Mouse (Mus musculus): Measurements from ENCODE around the gene Cep83. TPM values are rescaled to one million over a fixed set of nuclear protein-coding genes. Genes with fewer than 3 reads are reported as not detected.
A peak's percentile ranks its signal among the peaks of the same experiment; 100 is the strongest.
"Not testable (repeated sequence)": the region's sequence is repeated elsewhere in the genome, so short reads cannot be mapped to it uniquely, and the experiment has no call there.

Cep83 gene
- total and polyA plus RNA-seq, 2 experiments from 2014 or later, result 16.1 to 19.2 TPM

DNA sequence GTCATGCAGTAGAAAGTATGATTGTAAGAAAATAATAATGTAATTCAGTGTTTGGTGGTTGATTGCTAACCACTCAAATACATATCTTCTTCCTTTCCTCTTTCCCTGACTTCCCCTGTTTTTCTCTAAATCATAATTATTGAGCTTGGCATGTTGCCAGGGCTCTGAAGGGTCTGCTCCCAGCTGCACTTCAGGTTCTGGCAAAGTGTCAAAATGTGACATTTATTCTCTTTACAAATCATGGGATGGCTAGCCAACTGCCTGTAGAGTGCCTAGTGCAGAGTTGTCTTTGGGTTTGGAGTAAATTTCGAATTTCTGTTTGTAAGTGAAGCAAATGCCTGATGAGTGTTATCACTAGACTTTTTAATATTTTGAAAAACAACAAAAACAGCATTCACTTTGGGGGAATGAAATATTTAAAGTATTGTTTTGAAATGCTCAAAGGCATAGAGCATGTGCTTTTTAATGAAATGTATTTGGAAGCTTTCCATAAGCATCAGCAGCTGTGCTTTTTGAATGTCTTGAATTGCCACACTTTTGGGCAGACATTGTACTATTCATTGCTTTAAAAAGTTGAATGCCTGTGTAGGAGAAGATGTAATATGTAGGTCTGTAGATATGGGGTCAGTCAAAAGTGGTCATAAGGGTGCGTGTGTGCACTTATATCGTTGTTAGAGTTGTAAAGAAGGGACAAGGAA, 21.3 kb downstream of the Cep83 start:
- 70% methylated on average over 3 of the region's 3 CpGs for WGBS

DNA sequence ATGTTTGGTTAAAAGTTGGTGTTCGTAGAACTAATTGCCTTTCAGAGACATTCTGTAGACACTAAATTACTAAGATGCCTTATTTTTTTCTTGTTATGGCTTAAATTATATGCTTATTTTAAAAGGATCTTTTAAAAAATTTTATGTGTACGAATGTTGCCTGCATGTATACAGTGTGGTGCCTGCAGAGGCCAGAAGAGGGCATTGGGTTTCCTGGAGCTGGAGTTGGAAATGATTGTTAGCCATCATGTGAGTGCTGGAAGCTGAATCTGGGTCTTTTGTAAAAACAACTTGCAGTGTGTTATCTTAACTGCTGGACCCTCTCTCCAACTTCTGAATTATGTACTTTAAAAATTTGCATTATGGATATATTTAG, 21.9 kb downstream of the Cep83 start:
- ATAC-seq (ENCODE audit: low FRiP score), result no peak
- Histone ChIP-seq H3K36me3 (ENCODE audit: insufficient read depth, low read length) (no peaks in the 10 kb centered on the region), H3K4me3 (ENCODE audit: low read depth, low read length) (no peak overlapping the region), H3K9ac (replicated peaks; ENCODE audit: low read length, poor library complexity, severe bottlenecking) (no peak overlapping the region), H3K27ac (ENCODE audit: low read depth, low read length) (no peak overlapping the region), H3K4me1 (ENCODE audit: insufficient read depth, low read length) (no peaks in the 10 kb centered on the region), H3K4me2 (ENCODE audit: low read depth, low read length, poor library complexity, severe bottlenecking) (no peak overlapping the region), H3K9me3 (ENCODE audit: low read length) (no peaks in the 10 kb centered on the region), H3K27me3 (ENCODE audit: insufficient read depth, low read length) (no peaks in the 10 kb centered on the region)
- peak; percentile 43 for TF ChIP-seq CTCF (IDR thresholded peaks at IDR 0.05)
- no peak for DNase-seq (ENCODE audit: low spot score)
- 91% methylated on average over 2 of the region's 2 CpGs for WGBS

More for the DNA sequence above, 21.3 kb downstream of the Cep83 start:
- H3K9ac ChIP-seq (replicated peaks; ENCODE audit: low read length, poor library complexity, severe bottlenecking), result no peak overlapping the region
- H3K4me3 ChIP-seq (ENCODE audit: low read depth, low read length), result no peak overlapping the region
- DNase-seq (ENCODE audit: low spot score) (peak; percentile 88), ATAC-seq (ENCODE audit: low FRiP score) (no peak)
- no peaks in the 10 kb centered on the region for H3K27me3 ChIP-seq (ENCODE audit: insufficient read depth, low read length)
- H3K4me2 ChIP-seq (ENCODE audit: low read depth, low read length, poor library complexity, severe bottlenecking), result no peak overlapping the region
- H3K27ac ChIP-seq (ENCODE audit: low read depth, low read length), result no peak overlapping the region
- TF ChIP-seq CTCF (IDR thresholded peaks at IDR 0.05), result no peak
- no peaks in the 10 kb centered on the region for H3K9me3 ChIP-seq (ENCODE audit: low read length)
- H3K36me3 ChIP-seq (ENCODE audit: insufficient read depth, low read length), result no peaks in the 10 kb centered on the region
- H3K4me1 ChIP-seq (ENCODE audit: insufficient read depth, low read length), result no peaks in the 10 kb centered on the region

DNA sequence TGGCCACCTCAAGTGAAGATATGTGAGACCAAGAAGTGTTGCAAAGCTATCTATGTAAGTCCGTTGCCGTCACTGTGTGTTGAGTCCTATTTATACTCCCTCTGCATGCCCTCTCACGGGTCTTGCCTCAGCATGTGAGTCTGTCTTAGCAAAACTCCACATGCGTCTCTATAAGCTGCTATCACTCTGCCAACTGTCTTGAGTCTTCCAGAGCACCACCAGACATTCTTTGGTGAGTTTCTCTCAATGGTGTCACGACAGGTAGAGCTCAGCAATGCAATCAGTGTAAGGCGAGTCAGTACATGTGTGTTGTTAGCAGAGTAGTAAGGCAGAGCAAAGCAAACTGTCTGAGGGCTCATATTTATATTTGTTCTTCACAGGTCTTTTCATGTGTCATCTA, 31.8 kb downstream of the Cep83 start:
- Histone ChIP-seq H3K9ac (replicated peaks; ENCODE audit: low read length, poor library complexity, severe bottlenecking) (no peak overlapping the region), H3K9me3 (ENCODE audit: low read length) (no peaks in the 10 kb centered on the region), H3K36me3 (ENCODE audit: insufficient read depth, low read length) (no peaks in the 10 kb centered on the region), H3K4me3 (ENCODE audit: low read depth, low read length) (no peak overlapping the region), H3K4me2 (ENCODE audit: low read depth, low read length, poor library complexity, severe bottlenecking) (no peak overlapping the region), H3K27ac (ENCODE audit: low read depth, low read length) (no peak overlapping the region), H3K4me1 (ENCODE audit: insufficient read depth, low read length) (no peaks in the 10 kb centered on the region), H3K27me3 (ENCODE audit: insufficient read depth, low read length) (no peaks in the 10 kb centered on the region)
- no peak for ATAC-seq (ENCODE audit: low FRiP score)
- no peak for DNase-seq (ENCODE audit: low spot score)
- 97% methylated on average over 6 of the region's 6 CpGs for WGBS
- TF ChIP-seq CTCF (IDR thresholded peaks at IDR 0.05), result no peak

DNA sequence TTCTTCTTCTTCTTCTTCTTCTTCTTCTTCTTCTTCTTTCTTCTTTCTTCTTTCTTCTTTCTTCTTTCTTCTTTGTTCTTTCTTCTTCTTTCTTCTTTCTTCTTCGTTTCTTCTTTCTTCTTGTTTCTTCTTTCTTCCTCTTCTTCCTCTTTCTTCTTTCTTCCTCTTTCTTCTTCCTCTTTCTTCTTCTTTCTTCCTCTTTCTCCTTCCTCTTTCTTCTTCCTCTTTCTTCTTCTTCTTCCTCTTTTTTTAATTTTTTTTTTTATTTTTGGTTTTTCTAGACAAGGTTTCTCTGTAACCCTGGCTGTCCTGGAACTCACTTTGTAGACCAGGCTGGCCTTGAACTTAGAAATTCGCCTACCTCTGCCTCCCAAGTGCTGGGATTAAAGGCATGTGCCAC, 39.6 kb downstream of the Cep83 start:
- H3K9me3 ChIP-seq (ENCODE audit: low read length); H3K9ac ChIP-seq (replicated peaks; ENCODE audit: low read length, poor library complexity, severe bottlenecking); H3K4me1 ChIP-seq (ENCODE audit: insufficient read depth, low read length); H3K27me3 ChIP-seq (ENCODE audit: insufficient read depth, low read length); H3K4me3 ChIP-seq (ENCODE audit: low read depth, low read length); DNase-seq (ENCODE audit: low spot score); H3K4me2 ChIP-seq (ENCODE audit: low read depth, low read length, poor library complexity, severe bottlenecking); H3K27ac ChIP-seq (ENCODE audit: low read depth, low read length); H3K36me3 ChIP-seq (ENCODE audit: insufficient read depth, low read length); ATAC-seq (ENCODE audit: low FRiP score): not testable (repeated sequence)
- 94% methylated on average over 2 of the region's 2 CpGs for WGBS

DNA sequence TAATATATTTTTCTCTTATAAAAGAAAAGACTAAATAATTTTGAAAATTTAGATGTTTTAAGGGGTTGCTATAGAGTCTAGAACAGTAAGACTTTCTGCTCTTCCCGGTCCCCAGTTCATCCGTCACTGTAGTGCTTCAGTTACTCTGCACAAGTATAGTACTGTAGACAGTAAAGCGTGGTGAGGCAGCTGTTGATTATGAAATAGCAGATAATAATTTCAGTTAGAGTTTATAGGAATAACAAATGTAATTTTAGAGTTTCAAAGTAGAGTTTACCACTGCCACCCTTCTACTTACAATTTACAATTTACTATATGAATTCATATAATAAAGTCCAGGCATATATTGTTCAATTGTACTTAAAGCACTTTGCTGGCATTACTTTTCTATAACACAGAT, 42.0 kb downstream of the Cep83 start:
- H3K27ac ChIP-seq (ENCODE audit: low read depth, low read length), result no peak overlapping the region
- no peak for TF ChIP-seq CTCF (IDR thresholded peaks at IDR 0.05)
- H3K4me3 ChIP-seq (ENCODE audit: low read depth, low read length), result no peak overlapping the region
- DNase-seq (ENCODE audit: low spot score) (no peak), ATAC-seq (ENCODE audit: low FRiP score) (no peak)
- H3K9ac ChIP-seq (replicated peaks; ENCODE audit: low read length, poor library complexity, severe bottlenecking), result no peak overlapping the region
- H3K9me3 ChIP-seq (ENCODE audit: low read length), result no peaks in the 10 kb centered on the region
- WGBS, result over 99% methylated on average over 3 of the region's 3 CpGs
- no peak overlapping the region for H3K4me2 ChIP-seq (ENCODE audit: low read depth, low read length, poor library complexity, severe bottlenecking)
- H3K36me3 ChIP-seq (ENCODE audit: insufficient read depth, low read length), result peaks cover 3% of the 10 kb centered on the region; the same call in 1 of the 2 replicates
- no peaks in the 10 kb centered on the region for H3K27me3 ChIP-seq (ENCODE audit: insufficient read depth, low read length)
- H3K4me1 ChIP-seq (ENCODE audit: insufficient read depth, low read length), result no peaks in the 10 kb centered on the region

DNA sequence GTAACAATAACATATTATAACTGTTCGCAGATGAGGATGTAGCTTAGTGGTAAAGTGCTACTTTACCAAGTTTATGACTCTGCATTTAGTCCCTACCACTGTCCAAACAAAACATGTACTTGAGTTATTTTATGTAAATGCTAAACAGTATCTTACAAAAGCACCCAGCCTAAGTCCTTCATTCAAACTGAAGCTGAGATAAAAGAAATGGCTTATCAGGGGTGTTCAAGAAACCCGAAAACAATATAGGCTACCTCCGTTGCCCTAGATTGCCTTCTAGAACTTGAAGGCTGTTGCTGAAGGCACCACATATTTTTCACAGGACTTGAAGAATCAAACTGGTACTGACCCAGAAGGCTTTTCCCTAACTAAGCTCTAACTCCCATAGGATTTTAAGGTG, 46.4 kb downstream of the Cep83 start:
- Histone ChIP-seq H3K4me2 (ENCODE audit: low read depth, low read length, poor library complexity, severe bottlenecking) (no peak overlapping the region), H3K36me3 (ENCODE audit: insufficient read depth, low read length) (no peaks in the 10 kb centered on the region), H3K4me3 (ENCODE audit: low read depth, low read length) (no peak overlapping the region), H3K27ac (ENCODE audit: low read depth, low read length) (no peak overlapping the region), H3K9ac (replicated peaks; ENCODE audit: low read length, poor library complexity, severe bottlenecking) (no peak overlapping the region), H3K9me3 (ENCODE audit: low read length) (no peaks in the 10 kb centered on the region), H3K27me3 (ENCODE audit: insufficient read depth, low read length) (no peaks in the 10 kb centered on the region), H3K4me1 (ENCODE audit: insufficient read depth, low read length) (no peaks in the 10 kb centered on the region)
- TF ChIP-seq CTCF (IDR thresholded peaks at IDR 0.05), result no peak
- DNase-seq (ENCODE audit: low spot score), result no peak
- ATAC-seq (ENCODE audit: low FRiP score), result no peak
- WGBS, result 94% methylated on average over 3 of the region's 3 CpGs
